Mouse (Mus musculus): ENCODE data around the gene Gabrb2.

DNA sequence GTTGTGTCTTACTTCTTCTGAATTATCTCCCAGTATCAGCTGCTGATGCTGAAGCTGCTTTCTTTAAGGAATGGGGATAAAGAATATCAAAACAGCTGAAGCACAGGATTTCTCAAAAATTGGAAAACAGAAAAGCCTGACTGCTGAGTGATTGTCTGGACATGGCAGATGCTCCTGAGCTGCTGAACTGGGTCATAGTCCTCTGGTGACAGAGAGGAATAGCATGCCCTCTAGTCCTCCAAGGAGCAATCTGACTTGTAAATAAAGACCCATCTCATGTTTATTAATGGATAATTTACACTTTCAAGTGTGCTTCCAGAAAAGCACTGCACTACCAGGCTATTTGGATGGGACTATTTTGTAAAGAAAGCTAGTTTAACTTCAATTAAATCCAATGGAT lies 68.1 kb downstream of the Gabrb2 start:
- no peak for TF ChIP-seq POLR2A (IDR thresholded peaks at IDR 0.05; ENCODE audit: low read depth, low read length)
- TF ChIP-seq CTCF (IDR thresholded peaks at IDR 0.05; ENCODE audit: borderline replicate concordance, insufficient read depth, low read length), result no peak

Measured in embryonic fibroblast, embryonic 13.5 days (primary cell).